Mouse (Mus musculus) ovary, postnatal 36 days (tissue): Measurements from ENCODE around the gene Arpc5l.

Source experiments
- DNase-seq: peaks from one replicate; pipeline ENCODE4 v3.0.0; 2022; ENCODE audit warnings: low spot score, mixed read lengths

Arpc5l gene

GRCm38 (mm10) chr2:39004880-39005435, at the start of gene Arpc5l:
Arpc5l (plus strand) TSS chr2:39005348.
- peak; percentile 91 for DNase-seq

- no peak for DNase-seq
Observed at GRCm38 (mm10) chr2:38956062-38956461, 49.1 kb upstream of the Arpc5l start.

GRCm38 (mm10) chr2:38957671-38958223, 47.4 kb upstream of the Arpc5l start:
- DNase-seq: no peak

GRCm38 (mm10) chr2:38964198-38964597, 41.0 kb upstream of the Arpc5l start:
- no peak for DNase-seq

GRCm38 (mm10) chr2:38969650-38970049, 35.5 kb upstream of the Arpc5l start:
- no peak for DNase-seq

GRCm38 (mm10) chr2:38970057-38970456, 35.1 kb upstream of the Arpc5l start:
- DNase-seq: no peak

- DNase-seq: no peak
Observed at GRCm38 (mm10) chr2:38973223-38973622, 31.9 kb upstream of the Arpc5l start.

- DNase-seq: no peak
Observed at GRCm38 (mm10) chr2:38973701-38974100, 31.4 kb upstream of the Arpc5l start.

- DNase-seq: no peak
Observed at GRCm38 (mm10) chr2:38974171-38974570, 31.0 kb upstream of the Arpc5l start.

- no peak for DNase-seq
Observed at GRCm38 (mm10) chr2:38975181-38975580, 30.0 kb upstream of the Arpc5l start.

- DNase-seq: no peak
Observed at GRCm38 (mm10) chr2:38975941-38976805, 29.0 kb upstream of the Arpc5l start.

GRCm38 (mm10) chr2:38977837-38978236, 27.3 kb upstream of the Arpc5l start:
- DNase-seq: no peak

GRCm38 (mm10) chr2:38983456-38983855, 21.7 kb upstream of the Arpc5l start:
- no peak for DNase-seq

GRCm38 (mm10) chr2:38986580-38986979, 18.6 kb upstream of the Arpc5l start:
- no peak for DNase-seq

- no peak for DNase-seq
Observed at GRCm38 (mm10) chr2:38987371-38987770, 17.8 kb upstream of the Arpc5l start.

- no peak for DNase-seq
Observed at GRCm38 (mm10) chr2:38987803-38988510, 17.2 kb upstream of the Arpc5l start.

- DNase-seq: no peak
Observed at GRCm38 (mm10) chr2:38988929-38989328, 16.2 kb upstream of the Arpc5l start.

- no peak for DNase-seq
Observed at GRCm38 (mm10) chr2:38992004-38992403, 13.1 kb upstream of the Arpc5l start.

GRCm38 (mm10) chr2:38992452-38992851, 12.7 kb upstream of the Arpc5l start:
- DNase-seq: peak; percentile 45

- peak; percentile 89 for DNase-seq
Observed at GRCm38 (mm10) chr2:38997386-38998374, 7.5 kb upstream of the Arpc5l start, which contains the start of gene Wdr38. Wdr38 (plus strand) TSS chr2:38997476.

- DNase-seq: no peak
Observed at GRCm38 (mm10) chr2:38999381-38999780, 5.8 kb upstream of the Arpc5l start.
